Mouse (Mus musculus): Measurements from ENCODE around the gene Mindy4.

Mindy4 gene

GRCm38 (mm10) chr6:55207786-55208185 is 4.6 kb downstream of the Mindy4 start:
- no peak for DNase-seq (ENCODE audit: low read depth, low spot score)

GRCm38 (mm10) chr6:55210423-55211365 is 7.5 kb downstream of the Mindy4 start:
- no peak for DNase-seq (ENCODE audit: low read depth, low spot score)

GRCm38 (mm10) chr6:55214541-55214940 is 11.4 kb downstream of the Mindy4 start:
- DNase-seq (ENCODE audit: low read depth, low spot score): no peak

DNA sequence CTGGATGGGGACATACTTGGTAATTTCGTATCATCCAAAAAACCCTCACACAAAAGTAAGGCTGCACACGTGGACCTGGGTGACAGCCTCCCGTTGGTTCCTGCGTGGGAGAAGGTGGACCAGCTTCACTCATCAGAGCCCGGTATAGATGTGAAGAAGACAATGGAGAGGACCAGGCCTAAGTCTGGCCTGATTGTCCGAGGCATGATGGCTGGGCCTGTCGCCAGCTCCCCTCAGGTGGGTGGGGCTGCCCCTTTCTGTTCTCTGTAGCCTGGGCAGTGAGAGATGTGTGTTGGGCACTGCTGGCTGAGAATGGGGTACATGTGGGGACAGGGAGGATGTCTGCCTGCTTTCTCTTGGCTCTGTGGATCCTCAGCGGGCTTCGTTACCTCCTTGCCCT is 15.0 kb downstream of the Mindy4 start:
- DNase-seq (ENCODE audit: low read depth, low spot score): no peak

GRCm38 (mm10) chr6:55223986-55224385 is 20.8 kb downstream of the Mindy4 start:
- DNase-seq (ENCODE audit: low read depth, low spot score): no peak

GRCm38 (mm10) chr6:55230048-55230447 is 26.9 kb downstream of the Mindy4 start:
- DNase-seq (ENCODE audit: low read depth, low spot score): no peak

DNA sequence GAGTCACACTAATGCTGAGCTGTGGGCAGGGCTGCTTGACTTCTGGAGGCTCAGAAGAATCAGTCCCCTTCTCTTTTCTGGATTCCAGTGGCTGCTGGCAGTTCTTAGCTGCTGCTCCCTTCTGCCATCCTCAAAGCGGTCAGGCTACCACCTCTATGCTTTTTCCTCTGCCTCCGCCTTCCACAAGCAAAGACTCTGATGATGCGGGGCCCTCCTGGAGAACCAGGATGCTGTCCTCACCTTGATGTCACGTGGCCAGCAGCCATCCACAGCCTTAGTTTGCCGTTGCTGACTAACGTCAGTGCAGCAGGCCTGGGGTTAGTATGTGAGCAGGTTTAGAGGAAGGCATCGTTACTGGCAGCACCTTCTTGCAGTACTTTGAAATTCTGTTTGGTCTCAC is 28.9 kb downstream of the Mindy4 start:
- DNase-seq (ENCODE audit: low read depth, low spot score): no peak

DNA sequence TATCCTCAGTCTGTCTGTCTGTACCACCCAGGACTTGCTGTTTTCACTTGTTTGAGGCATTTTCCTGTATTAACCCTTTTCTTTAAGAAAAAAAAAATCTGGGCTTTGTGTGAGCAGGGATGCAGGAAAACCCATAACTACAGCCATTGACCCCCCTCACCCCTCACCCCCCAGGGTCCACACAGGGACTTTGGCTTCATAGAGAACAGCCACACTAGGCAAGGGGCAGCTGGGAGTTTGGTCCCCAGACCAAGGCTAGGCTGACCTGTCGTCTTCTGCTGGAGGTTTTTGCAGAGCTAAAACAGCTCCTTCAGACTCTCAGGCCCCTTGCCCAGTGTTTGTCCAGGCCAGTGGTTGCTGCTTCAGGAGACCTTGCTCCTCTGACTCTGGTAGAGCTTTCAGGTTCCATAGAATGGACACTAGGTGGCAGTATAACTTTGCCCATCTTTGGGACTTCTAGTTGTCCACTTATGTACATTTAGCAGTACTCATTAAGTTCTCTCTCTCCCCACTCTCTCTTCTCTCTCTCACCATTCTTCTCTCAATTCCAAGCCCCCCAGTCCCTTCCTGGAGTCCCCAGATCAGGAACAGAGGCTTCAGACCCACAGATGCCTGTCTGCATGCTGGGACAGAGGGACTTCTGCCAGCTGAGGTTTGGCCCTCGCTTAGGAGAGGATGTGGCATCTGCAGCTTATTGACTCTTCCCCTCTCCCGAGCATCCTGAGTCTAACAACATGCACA is 29.5 kb downstream of the Mindy4 start:
- DNase-seq (ENCODE audit: low read depth, low spot score): peak; percentile 50

GRCm38 (mm10) chr6:55233326-55233725 is 30.1 kb downstream of the Mindy4 start:
- no peak for DNase-seq (ENCODE audit: low read depth, low spot score)

DNA sequence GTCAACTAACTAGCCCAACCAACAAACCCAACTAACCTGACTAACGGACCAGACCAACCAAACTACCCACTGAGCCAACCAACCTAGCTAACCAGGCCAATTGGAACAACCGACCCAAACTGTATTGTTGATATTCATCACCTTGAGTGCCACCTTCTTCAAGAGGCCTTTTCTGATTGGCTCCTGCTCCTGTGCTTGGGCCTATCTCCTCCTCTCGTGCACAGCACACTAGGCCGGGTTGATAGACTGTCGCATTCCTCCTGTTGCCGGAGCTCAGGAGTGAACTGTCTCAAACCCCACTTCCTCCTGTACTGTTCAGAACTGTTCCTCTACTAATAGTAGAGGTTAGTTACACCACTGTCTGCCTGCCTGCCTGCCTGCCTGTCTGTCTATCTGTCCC is 31.5 kb downstream of the Mindy4 start:
- no peak for DNase-seq (ENCODE audit: low read depth, low spot score)

DNA sequence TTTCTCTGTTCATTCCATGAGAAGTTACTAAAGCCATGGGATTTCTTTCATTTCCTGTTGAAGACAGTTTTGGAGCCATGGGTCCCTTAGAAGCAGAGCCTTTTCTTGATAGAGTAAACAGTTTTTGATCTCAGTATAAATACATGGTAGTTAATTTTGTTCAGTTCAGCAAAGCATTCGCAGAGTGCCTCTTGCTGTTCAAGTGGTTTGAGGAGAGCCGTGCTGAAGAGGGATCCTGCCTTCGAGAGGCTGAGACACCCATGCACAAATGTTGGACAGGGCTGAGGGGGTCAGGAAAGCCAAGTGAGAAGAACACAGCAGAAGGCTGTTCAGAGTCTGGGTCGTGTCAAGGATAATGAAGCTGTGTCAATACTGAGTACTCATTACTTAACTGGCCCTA is 32.5 kb downstream of the Mindy4 start:
- no peak for DNase-seq (ENCODE audit: low read depth, low spot score)

DNA sequence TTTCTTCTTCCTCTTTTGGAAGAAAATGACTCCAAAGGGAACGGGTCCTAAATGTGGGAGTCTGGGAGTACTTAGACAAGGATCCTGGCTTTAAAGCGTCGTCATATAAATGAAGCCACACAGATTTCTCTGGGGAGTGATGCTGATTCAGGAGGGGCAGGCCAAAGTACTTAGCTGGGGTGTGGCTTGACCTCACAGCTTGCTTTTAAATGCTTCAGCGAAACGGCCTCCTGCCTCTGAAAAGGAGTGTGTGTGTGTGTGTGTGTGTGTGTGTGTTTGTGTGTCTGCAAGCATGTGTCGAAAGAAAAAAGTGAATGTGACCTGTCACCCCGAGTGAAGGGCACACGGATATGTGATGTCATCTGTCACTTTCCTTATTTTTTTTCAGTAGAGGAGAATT is 36.7 kb downstream of the Mindy4 start:
- DNase-seq (ENCODE audit: low read depth, low spot score): no peak

DNA sequence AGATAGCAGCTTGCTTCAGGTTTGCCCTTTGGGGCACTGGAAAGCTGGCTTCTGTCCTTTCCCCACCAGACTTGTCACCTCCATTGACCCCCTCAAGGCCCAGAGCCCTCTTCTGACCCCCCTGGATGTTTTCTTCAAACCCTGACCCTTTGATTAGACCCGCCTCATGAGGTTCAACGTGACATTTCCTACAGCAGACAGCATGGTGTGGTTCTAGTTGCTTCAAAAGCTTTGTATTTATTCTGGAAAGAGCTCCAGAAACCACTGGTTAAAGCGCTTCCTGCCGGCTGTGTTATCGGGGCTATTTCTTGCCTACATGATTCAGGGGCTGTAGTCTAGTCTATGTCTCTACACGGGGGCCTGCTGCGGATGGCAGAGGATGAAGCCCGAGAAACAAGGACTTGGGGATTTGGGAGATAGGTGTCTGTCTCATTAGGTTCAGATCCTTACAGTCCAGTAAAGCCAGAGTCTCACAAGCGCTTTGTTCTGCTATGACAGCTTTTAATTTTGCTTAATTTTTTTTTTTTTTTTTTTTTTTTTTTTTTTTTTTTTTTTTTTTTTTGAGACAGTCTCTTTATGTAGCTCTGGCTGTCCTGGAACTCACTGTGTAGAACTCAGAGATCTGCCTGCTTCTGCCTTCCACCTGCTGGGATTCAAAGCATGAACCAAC is 37.5 kb downstream of the Mindy4 start:
- no peak for DNase-seq (ENCODE audit: low read depth, low spot score)

DNA sequence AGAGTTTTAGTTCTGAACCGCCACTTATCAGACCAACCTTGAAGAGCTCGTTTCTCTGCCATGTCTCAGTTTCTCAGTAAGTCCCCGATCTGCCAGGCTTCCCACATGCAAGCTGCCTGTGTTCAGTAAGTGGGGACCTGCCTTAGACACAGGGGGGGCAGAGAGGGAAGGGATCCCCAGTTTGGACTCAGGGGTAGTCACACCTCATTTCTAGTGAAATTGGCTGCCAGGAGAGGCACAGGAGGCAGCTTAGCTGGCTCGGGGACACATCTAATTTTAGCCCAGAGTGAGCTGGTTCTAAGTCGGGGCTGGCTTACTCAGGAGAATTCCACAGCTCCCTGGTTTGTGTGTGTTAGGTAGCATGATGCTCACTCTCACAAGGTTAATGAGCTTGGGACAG is 38.3 kb downstream of the Mindy4 start:
- DNase-seq (ENCODE audit: low read depth, low spot score): peak; percentile 57

GRCm38 (mm10) chr6:55245680-55246079 is 42.5 kb downstream of the Mindy4 start:
- no peak for DNase-seq (ENCODE audit: low read depth, low spot score)

DNA sequence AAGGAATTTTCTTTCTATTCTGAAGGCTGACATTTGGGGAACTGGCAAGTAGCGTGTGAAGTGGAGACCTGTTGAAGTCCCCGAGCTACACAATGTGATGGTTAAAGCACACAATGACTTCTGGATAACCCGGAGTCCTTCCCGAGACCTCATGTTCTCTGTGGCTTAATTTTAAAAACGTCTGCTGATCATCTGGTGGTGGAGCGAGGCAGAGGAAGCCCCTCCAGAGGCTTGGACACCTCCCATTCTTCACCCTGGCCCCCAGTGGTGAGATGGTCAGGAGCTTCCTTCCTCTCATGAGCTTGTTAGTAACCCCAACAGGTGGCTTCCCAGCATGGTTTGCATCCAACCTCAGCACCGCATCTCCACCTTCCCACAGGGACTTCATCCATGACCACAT is 43.3 kb downstream of the Mindy4 start:
- no peak for DNase-seq (ENCODE audit: low read depth, low spot score)

- DNase-seq (ENCODE audit: low read depth, low spot score): no peak
Observed at GRCm38 (mm10) chr6:55246911-55247438, 43.8 kb downstream of the Mindy4 start.

DNA sequence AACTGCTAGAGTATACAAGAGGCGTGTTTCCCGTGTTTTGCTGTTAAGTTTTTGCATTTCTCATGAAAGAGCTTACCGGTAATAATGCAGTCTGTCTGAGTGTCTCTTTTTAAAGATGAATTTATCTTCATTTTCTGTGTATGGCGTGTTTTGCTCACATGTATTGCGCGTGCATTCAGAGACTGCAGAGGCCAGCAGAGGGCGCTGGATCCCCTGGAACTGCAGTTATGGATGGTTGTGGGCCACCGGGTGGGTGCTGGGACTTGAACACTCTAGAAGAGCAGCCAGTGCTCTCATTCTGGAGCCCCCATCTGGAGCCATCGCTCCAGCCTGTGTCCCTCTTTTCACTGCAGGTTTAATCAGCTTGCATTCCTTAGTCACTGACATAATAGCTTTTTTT is 46.1 kb downstream of the Mindy4 start:
- no peak for DNase-seq (ENCODE audit: low read depth, low spot score)

DNA sequence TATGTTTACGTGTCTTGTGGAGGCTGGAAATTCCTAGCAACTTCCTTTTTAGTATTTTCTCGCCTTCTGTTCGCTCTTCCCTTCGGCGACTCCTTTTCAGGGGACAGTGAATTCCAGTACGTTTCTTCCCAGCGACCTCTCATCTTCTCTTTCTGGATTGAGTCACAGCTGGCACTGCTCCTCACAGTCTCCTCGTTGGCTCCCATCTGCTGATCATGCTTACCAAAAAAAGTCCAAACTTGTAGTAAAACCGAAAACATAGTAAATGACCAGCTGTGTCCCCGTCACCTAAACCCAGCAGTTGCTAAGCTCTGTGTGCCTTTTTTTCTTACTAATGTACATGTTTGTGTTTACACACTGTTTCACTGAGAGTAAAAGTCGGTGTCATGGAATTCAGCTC is 47.6 kb downstream of the Mindy4 start:
- no peak for DNase-seq (ENCODE audit: low read depth, low spot score)

GRCm38 (mm10) chr6:55251596-55251995 is 48.4 kb downstream of the Mindy4 start:
- no peak for DNase-seq (ENCODE audit: low read depth, low spot score)

DNA sequence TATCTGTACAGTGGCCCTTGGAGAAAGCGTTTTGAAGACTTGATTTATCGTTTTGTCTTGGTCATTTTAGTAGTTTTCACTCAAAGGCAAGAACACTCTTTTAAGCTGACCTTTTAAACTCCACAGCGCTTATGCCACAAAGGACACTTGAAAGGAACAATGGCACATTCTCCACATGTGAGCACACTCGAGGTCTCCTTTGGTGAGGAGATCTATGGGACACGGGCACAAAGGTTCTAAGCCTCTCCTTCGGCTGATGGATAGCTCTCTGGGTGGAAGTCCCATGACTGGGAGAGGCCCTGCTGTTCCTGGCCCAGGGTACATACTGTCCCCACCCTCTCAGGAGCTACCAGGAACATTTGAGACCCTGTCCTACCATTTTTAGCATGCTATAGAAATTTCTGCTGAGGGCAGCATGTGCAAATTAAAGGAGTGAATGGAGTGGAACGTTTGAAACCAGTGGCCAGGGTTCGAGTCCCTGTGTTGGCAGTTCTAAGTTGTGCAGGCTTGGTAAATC is 49.6 kb downstream of the Mindy4 start:
- no peak for DNase-seq (ENCODE audit: low read depth, low spot score)

Data from telencephalon, adult 2 months (tissue).